Mouse (Mus musculus) bone marrow, adult 2 months (tissue): Measurements from ENCODE around the gene Gm14180.

Experiments used
- CTCF ChIP-seq: fragments of 200-500 bp; IDR thresholded peaks from 2 replicates; pipeline ENCODE4 v1.5.1; 2011; ENCODE audit warnings: low read length, control low read depth; ENCODE audit not compliant: control insufficient read depth, insufficient read depth
- POLR2A ChIP-seq: fragments of 200-500 bp; IDR thresholded peaks from 2 replicates; pipeline ENCODE4 v1.6.1; 2011; ENCODE audit warnings: low read depth, mild to moderate bottlenecking, control low read depth, low read length, borderline replicate concordance; ENCODE audit not compliant: control insufficient read depth

DNA sequence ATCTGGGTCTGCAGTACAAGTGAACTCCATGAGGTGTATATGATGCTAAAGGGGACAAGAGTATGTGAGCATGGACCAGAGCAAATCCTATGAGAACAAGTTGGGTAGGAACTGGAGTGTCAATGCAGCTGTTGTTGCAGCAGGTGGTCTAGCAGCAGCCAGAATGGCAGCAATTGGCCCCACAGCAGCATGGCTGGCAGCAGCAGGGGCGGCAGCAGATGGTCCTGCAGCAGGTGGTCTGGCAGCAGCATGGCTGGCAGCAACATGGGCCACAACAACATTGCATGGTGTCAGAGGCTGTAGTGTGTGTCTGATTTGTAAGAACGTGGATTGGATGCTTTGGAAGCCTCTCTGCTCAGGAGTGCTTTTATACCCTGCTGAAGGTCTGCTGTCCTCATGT lies 10.0 kb downstream of the Gm14180 start:
- no peak for TF ChIP-seq CTCF
- TF ChIP-seq POLR2A: no peak
